Mouse (Mus musculus) thymus, postnatal 4 days (tissue): Measurements from ENCODE around the gene Nav1.

Experiments
- DNase-seq: peaks from one replicate; pipeline ENCODE4 v3.0.0; 2021

Gene Nav1

DNA sequence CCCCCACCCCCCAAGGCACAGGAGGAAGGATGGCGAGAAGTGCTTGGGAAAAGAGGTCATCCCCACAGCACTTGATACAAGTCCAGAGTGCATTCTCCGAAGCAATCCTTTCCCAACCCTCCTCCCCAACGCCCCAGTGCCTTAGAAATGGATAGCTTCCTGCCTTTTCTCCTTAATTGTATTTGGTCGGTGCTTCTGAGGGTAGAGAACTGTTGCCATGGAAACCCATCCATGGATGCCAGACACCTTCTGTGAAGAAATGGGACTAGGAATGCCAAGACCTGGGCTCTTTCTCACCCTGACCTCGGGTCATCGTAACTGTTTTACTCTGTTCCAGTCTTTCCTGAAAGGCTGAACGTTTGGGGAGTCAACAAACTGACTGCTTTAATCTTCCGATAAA, 26.1 kb downstream of the Nav1 start:
- DNase-seq = no peak

DNA sequence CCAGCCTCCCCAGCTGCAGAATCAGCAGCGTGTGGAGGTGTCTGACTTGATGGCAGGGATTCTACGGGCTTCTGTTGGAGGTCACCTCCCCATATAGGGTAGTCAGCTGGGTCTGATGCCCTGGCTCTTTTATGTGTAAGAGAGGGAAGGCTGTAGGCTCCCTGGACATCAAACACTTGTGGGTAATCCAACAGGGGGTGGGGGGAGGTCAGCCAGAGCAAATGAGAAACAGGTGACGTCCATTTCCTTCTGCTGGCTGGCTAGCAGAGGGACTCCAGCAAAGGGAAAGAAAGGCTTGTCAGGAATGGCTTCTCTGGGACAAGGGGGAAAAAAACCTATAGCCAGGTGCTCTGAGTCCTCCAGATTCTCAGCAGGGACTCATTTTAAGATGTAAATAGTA, 28.0 kb downstream of the Nav1 start:
- DNase-seq = no peak

DNA sequence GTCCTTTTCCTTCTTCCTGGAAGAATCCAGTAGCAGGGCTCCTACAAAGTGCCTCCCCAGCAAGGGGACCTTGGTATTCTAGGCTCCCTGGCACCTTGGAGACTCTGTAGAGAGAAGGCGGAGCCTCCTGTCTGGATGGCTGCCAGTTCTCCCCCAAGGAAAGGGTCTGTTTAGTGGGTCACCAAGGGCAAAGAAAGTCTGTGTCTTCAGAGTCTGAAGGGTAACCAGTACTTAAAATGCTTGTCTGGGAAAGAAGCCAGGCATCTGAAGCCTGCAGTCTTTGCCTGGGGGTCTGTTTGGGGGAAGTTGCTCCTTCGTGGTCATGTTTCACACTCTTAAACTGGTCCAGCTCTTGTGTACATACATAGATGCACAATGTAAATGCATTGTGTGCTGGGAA, 29.3 kb downstream of the Nav1 start:
- no peak for DNase-seq

DNA sequence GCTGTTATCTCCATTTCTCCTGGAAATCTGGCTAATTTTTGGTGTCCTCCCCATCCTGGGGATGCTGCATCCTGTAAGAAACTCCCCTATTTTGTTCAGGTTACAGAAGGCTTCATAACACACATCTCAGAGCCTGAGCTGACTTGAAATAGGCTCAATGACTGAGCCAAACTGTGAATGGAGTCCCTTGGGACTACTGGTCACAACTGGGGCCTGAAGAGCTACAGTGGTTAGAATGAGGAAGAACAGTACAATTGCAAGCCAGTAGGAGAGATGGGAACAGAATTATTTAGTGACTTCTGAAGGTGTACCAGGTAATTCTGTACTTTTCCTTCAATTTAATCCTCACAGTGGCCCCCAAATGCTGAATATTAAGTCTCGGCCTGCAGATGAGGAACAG, 31.7 kb downstream of the Nav1 start:
- no peak for DNase-seq

DNA sequence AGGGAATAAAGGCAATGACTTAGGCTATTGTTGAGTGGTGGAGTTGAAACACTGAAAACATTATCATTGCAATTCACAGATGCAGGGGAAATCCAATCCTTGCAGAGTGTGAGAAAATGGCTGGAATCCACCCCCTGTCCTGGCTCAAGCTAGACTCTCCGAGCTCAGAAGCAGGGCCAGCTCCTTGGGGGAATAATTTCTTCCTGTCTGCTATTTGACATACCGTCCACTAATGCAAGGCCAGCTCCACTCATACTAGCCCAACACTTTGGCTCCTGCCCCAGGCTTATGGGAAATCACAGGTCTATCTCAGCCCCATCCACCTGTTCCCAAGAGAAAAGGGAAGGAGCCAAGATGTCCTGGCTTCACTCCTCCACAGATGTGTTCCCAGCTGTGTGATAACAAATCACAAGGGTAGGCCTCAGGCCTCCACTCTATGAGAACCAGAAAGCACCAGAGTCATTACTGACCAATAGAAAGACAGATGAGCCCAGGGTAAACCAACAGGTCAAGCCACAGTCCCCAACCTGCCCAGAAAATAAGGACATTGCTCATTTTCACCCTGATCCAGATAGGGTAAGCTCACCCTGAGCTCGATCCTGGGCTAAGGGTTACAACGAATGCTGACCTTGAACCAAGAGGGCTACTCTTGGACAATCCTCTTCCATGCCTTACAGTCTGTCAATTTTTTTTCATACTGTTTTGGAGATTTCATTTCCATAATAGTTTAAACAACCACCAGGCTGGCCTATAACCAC, 32.5 kb downstream of the Nav1 start:
- no peak for DNase-seq

DNA sequence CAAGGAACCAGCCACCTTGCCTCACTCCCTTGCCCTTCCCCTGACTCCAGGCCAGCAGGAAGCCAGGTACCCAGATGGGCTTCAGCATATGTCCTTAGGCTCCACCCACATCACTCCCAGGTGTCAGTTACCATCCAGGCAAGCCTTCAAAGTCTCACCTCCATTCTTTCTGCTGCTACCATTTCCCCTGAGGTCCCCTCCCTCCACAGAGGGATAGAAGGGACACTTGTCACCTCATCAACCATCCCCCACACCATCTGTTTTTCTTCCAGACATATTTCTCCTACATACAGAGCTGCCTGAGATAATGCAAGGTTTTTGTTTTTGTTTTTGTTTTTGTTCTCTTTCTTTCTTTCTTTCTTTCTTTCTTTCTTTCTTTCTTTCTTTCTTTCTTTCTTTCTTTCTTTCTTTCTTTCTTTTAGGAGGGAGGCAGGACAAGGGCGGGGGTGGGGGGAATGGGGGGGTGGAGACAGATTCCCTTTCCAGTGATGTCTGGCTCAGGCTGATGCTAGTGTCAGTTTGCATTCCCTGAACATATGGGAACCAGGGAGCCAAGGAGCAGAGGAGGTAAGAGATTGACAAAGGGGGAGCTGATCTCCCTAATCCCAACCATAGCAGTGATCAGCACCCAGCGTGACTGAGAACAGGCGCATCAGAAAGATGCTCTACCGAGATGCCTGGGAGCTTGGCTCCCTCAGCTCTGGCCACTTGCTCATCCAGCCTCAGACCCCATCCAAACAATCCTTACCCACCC, 34.8 kb downstream of the Nav1 start:
- no peak for DNase-seq

DNA sequence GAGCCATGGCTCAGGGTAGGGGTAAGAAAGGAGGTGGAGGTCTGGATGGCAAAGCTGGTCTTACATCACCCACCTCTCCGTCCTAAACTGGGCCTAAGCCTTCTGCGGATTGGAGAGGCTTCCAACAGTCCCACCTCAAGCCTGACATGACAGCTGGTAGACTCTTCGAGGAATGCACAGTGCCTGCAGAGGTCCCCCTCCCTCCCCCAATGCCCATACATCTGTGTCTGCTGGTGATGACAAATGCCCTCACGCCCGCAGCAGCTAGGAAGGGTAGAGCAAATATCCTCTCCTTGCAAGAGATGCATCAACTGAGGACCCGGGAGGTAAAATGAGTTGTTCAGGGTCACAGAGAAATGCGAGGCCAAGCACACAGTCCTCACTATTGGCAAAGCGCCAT, 39.0 kb downstream of the Nav1 start:
- no peak for DNase-seq

DNA sequence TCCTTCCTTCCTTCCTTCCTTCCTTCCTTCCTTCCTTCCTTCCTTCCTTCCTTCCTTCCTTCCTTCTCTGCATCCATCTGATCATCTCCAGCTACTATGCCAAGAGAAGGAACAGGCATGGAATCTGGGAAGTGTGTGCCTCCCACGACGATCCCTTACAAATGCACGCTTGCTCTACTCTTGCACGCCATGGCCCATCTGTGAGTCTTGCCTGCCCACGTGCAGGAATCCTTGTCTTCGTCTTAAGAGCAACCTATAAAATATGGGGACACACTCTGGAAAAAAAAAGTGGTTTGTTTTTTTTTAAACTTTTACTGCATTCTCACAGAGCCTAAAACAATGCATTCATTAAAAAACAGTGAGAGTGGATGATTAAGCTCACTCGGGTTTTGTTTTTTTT, 40.5 kb downstream of the Nav1 start:
- no peak for DNase-seq

DNA sequence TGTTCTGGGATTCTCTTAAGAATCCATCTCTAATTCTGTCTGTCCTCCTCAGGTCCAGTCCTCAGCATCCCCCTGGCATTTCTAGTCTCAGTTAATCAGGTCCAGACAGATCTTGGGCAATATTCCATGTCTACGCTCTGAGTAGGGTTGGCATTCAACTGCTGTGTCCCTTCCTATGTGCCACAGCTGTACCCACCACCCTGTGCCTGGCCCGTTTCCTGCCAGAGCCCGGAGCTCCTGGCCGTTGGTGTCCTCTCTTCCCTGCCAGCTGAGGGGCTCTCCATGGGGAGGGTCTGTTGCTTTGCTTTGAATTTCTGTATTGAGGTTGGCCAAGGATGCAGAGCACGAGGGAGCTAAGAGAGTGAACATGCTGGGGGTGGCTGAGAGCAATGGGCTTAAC, 41.3 kb downstream of the Nav1 start:
- no peak for DNase-seq

DNA sequence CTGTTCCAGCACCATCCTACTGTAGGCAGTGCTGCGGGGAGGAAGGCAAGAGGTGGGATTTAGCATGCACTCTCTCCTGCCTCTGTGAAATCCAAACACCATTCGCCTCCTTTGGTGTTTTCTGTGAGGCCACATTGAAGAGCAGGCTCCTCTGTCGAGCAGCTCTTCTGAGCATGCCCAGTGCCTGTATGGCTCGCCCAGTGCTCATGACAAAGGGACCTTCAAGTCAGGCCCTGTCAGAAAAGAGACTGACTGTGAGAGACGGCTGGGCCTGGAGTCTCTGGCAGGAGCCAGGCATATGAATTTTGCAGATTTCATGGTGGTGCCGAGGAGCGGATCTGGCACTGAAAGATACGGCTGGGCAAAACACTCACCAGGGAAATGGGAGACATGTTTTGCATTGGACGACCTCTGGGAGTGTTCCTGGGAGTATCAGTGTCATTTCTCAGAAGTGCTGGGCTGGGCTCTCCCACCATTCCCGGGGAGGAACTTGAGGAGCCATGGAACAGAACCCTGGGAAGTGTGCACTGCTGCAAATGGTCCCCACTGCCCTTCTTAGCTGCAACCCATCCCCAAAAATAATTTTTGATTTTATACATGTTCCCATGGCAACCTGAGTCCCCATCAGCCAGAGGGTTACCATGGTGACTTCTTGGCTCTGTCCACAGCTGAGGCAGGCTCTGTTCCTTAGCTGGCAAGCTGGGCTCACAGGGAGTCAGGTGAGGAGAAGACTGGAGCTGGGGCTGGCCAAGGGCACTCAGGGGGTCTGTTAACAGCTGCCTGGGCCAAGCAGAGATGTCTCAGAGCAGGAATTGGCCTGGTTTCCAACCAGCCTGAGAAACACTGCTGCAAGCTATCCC, 42.2 kb downstream of the Nav1 start:
- no peak for DNase-seq

DNA sequence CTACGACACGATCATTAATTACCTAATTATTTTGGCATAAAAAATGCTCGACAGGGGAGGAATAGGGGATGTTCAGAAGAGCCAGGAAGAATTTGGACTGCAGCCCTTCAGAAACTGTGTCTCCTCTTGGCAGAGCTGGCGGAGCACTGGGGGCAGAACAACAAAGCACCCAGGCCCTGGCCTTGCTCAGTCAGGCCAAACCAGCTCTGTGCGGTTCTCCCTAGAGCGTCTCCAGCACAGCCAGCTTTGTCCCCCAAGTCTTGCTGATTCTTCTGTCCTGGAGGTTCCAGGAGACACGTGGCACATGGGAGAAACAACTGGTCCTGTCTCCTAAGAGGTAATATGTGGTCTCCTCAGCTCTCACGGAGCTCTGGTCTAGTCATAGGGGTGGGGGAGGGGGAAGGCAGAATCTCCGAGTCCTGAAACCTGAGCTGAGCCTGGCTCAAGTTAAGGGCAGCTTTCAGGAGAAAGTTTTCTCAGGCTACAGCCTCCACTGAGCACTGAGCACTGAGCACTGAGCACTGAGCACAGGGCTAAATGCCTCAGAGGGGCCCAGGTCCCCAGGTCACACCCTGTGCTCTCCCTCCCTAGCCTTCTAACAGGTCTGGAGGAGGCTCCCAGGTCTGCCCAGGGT, 43.2 kb downstream of the Nav1 start:
- DNase-seq = no peak

DNA sequence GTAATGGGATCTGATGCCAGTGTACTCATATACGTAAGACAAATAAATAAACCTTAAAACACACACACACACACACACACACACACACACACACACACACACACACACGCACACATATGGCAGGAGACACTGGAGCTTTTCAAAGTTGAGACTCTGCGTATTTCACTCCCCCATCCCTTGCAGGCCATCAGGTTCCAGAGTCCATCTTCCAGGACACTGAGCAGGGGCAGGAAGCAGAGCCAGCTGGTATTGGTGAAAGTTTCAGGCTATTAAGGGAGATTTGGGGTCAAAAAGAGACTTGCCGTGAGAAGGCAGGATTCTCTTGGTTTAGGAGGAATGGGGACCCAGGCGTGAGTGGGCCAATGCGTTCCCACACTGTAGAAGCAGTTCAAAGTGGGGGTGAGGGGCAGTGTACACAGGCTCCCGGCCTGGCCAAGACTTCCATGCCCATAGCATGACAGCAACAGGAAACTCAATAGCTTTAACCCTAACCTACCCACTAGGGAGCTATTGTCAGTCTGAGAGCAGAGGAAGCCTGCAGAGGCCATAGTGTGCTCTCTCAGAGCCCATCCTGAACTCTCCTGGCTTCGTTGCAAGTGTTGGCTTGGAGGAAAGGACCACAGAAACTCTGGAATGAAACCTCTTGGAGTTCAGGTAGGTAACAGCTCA, 44.0 kb downstream of the Nav1 start:
- DNase-seq = no peak

DNA sequence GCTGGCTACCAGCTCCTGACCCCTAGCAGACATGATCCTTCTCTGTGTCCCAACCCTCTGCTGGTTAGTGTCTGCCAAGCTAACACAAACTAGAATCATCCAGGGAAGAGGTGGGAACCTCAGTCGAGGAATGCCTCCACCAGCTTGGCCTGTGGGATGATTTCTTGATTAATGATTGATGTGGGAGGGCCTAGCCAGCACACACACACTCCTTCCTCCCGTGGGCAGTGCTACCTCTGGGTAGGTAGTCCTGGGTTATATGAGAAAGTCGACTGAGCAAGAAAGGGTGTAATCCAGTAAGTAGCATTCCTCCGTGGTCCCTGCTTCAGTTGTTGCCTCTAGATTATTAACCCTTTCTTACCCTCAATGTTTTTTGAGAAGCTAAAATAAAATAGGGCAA, 45.0 kb downstream of the Nav1 start:
- no peak for DNase-seq

DNA sequence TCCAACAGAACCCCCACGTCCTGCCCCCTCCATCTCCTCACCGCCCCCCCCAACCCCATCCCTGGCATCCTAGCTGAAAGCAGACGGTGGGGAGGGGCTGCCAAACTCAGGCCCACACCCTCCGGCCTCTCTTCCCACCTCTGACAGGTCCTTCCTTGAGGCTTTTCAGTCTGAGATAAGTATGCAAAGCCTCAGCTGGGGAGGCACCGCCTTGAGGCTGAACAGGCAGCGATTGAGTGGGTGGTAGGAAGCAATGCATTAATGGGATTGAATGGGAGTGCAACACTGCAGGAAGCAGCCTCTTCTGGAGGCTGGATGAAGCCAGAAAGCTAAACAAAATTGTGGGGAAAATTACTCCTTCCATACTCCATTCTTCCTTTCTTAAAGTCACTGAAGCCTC, 45.8 kb downstream of the Nav1 start:
- no peak for DNase-seq

DNA sequence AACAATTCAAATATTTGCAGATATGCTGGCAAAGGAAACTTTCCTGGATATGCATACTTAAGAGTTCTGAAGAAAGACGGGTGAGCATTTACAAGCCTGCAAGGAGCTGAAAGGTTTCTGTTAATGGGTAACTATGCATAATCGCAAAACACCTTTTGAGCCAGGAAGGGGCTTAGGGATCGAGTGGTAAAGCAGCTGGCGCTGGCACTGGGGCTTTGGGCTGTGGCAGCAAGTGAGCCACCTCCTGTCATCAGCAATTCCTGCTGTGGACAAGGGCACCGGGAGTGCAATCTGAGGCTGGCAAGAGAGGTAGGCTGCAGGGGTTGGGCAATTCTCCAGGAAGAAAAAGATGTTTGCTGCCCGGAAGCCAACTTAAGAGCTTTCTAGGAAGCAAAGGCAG, 49.1 kb downstream of the Nav1 start:
- DNase-seq = no peak

DNA sequence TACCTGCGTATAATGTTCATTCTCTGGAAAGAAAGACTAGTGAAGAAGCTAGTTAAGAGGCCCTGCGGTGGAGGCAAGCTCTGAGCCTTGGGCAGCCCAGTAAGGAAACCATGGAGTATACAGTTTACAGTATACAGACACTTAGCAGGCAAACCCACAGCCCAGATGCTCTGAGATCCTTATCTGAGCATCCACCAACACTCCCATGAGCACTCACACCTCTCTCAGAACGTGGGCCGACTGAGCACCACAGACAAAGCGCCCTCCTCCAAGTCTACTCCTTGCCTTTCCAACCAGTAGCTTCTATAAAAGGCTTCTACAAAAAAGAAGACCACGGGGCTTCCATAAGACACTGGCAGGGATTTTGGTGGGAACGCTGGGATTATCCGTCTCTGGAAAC, 51.2 kb downstream of the Nav1 start:
- no peak for DNase-seq

DNA sequence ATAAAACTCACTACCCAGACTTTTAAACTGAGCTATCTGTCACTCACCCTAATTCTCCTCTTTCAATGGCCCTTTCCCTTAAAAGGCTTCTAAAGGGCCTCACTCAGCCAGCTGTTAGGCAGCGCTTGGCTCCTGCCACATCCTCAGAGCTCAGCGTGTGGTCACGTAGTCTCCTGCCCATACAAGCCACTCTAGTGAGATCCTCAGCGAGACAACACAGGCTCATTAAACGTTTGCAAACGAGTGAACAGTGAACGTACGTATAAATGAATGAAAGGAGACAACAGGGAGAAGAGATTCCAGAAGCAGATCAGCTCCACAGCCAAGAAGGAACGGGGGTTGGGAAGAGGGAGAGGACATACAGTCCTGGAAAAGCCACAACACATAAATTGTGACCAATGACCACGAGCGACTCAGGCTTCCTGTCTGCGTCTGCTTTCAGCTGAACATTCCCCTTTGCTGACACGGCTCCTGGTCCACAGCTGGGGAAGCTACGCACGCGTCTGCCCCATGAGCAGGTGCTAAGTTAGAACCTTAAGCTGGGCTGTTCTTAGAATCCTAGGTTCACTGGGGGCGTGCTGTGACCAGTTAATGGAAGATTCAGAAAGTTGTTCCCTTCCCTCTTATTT, 52.3 kb downstream of the Nav1 start:
- DNase-seq = no peak

DNA sequence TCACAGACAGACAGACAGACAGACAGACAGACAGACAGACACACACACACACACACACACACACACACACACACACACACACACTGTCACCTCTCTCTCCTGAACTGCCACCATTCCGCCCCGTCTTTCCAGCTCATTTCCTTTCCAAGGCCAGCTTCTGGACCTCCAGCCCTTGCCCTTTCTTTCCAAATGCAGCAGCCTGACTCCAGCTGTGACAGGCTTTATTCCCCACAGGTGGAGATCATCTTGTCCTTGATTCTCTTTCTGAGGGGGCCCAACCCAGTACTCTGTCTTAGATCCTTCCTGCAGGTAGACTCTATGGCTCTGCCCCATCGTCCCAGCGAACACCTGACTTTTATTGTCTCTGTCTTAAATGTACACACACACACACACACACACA, 53.5 kb downstream of the Nav1 start:
- DNase-seq = no peak

DNA sequence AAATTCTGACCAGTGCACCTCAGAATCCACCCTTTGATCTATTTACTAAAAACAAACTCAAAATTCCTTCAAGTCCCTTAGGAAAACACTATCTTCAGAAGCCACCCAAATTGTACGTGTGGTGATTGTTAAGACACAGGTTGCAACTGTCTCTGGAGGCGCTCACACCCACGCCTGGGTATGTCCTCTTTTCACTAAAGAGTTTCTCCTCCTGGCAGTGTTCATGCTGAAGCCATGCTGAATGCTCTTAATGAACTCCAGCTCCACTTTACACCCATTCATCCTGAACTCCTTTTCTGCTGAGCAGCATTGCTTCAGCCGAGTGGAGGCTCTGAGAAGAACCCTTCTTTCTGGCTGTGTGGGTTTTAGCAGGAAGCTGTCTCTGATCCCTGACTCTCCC, 53.9 kb downstream of the Nav1 start:
- no peak for DNase-seq

DNA sequence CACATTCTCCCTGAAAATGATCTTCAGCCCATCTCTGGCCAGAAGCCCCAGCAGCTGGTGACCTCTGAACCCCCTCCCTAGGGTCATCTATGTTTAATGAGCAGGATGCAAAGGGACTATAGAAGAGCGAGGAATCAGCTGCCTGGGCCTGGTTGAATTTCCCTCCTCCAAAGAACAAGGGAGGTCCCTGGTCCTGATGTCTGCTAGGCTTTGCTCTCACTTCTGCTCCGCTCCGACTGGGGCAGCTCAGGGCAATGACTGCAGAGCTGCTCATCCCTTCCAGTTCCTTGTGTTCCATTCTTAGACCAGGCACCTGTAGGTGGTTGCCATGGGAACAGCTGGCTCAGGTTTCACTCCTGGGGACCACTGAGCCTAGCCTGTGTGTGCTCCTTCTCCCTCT, 56.2 kb downstream of the Nav1 start:
- no peak for DNase-seq

DNA sequence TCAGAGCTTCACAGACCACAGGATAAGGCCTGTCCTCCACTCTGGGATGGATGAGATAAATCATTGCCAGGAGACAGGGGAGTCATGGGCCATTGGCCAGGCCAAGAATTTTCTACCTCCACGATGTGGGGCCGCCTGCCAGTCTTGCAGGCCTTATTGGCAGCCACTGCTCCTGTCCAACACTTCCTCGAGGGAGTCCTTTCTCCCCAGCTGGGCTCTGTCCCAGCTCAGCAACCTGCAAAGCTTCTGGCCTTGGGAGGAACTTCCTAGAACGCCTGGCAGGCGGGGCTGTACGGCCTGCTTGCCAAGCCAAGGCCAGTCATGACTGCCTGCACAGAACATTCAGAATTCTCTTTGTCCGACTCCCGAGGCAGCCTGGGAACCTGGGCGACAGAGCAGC, 58.3 kb downstream of the Nav1 start:
- no peak for DNase-seq

DNA sequence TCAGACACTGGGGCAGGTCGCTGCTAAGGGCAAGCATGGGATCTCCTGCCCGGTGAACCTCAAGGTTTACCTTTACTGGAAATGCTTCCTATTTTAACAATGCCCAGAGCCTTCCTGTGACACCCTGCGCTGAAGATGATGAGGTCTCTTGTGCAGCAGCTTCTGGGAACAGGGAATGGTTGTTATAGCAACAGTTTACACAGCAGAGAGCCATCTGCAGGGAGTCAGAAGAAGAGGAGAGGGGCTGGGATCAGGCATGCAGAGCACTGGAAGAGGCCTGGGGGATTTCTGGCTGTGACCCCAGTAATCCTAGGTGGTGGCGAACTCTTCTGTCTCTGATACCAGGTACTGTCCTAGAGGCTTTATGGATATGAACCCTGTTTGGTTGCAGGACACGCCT, 61.0 kb downstream of the Nav1 start:
- no peak for DNase-seq
